Mouse (Mus musculus) urinary bladder, postnatal 25 days (tissue): ENCODE data around the gene Armh3.

Experiments
- DNase-seq: peaks from one replicate; pipeline ENCODE4 v3.0.0; 2022; ENCODE audit warnings: low spot score

Armh3 gene

GRCm38 (mm10) chr19:45908246-45908645 lies 90.0 kb downstream of the Armh3 start:
- no peak for DNase-seq

GRCm38 (mm10) chr19:45907416-45907815 lies 90.9 kb downstream of the Armh3 start:
- DNase-seq, result no peak

DNA sequence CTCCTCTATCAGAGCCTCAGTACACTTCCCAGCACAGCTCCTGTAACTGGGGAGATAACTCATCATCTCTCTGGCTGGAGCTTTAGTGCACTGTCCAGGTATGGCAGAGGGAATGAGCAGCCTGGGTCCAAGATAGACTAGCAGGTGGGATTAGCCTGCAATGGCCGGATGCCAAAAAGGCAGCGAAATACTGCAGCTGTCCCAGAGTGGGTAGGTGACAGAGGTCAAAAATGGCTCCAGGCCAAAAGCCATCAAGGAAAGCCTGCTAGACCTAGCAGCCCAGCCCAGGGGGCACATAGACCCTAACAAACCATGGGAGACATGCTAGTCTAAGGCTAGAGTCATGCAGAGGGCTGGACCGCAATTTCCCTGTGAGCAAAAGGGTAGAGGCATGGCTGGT lies 94.4 kb downstream of the Armh3 start:
- no peak for DNase-seq

DNA sequence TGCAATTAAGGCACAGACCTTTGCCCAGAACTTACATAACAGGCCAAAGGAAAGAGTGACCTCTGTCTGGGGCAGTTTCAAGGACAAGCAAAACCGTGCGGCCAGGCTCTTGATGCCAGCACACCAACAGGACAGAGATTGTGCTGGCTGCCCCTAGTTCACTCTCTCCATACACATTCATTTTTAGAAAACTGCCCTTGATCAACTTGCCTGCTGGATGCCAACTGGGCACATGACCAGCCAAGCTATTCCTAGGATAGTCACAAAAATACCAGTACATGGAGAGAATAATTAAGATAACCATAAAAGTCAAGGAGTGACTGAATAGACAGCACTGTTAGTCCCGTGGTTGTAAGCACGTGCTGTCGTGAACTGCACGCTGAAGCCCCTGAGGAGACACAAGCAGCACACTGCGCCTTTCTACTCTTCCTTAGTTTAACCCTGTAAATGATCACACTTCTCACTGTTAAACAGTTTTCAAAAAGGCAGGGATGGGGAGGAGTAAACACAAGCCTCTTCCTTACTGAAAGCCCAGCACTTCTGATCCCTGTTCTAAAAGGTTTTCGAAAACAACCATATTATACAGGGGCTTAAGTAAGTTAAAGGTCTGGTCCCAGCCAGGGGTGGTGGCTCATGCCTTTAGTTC lies 95.8 kb downstream of the Armh3 start:
- no peak for DNase-seq

GRCm38 (mm10) chr19:45900836-45901235 lies 97.5 kb downstream of the Armh3 start:
- no peak for DNase-seq

GRCm38 (mm10) chr19:45895726-45896125 lies 102.6 kb downstream of the Armh3 start:
- no peak for DNase-seq

GRCm38 (mm10) chr19:45882056-45882455 lies 116.2 kb downstream of the Armh3 start:
- no peak for DNase-seq

- no peak for DNase-seq
These were observed 125.0 kb downstream of the Armh3 start for GRCm38 (mm10) chr19:45873320-45873719.

DNA sequence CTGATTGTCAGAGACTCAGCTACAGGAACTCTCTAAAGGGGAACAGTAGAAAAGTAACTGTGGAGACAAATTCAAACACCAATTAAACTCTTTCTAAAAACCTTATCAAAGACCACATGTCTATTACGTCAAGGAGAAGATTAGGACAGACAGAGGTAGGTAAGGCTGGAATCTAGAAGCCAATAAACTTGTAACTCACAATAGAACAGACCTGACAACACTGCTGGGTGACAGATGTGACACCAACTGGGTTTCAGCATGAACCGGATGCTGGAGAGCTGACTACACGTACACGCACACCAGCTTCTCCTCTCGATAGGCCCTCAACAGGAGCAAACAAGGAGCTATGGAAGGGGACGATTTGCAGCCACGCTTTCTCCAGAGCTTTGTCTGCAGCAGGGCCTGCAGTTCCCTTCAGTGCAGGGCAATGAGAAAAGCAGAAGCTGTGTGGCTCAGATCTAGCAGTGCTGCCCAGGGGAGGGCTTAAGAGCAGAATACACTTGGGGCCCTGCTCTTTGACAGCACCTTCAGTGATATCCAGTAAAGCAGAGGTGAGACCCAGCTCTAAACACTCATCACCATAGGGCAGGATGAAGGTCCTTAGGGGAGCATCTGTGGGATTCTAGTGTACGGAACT lies 142.9 kb downstream of the Armh3 start:
- no peak for DNase-seq

DNA sequence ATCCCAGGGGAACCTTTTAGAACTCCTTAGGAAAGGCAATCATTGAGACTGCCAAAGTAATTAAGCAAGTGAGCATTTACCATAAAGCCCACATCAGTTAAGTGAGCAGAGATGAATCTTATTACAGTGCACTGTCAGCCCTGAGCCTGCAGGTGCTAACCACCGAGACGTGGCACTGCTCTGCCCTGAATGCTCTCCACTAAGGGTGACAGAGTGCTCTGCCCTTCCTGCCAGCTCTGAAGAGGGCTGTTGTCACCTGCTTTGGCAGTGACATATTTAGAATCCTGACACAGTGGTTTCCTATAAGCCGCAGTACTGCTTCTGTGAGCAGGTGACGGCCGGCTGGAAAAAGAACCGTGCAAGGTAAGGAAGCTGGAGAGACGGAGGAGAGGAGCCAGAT lies 143.8 kb downstream of the Armh3 start:
- no peak for DNase-seq

GRCm38 (mm10) chr19:45847733-45848093 lies 150.6 kb downstream of the Armh3 start:
- DNase-seq, result no peak

DNA sequence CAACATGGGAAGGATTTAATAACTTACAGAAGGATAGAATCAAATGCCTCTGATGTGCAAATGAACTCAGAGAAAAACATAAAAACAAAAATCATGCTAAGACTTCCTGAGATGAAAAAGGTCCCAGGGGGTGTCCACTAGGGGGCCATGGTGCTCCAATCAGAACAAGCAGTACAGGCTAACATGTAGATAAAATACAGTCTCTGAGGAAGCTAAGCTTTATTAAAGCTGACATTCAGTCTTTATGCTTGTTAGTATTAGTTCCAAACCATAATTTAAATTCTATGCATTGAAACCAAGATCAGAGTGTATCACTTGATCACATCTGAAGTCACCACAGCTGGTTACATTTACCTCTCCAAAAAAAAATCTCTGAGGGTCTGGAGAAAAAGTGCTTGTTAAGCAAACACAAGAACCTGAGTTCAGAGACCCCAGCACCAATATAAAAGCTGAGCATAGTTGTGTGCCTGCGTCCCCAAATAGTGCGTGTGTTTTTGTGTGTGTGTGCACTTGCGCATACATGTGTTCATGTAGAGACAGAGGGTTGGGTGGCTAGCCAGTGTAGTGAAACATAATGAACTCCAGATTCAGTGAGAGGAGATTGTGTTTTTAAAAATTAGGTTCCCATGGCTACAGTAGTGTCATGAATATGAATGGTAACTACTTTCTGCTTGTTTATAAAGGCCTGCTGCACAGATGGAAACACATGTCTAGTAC lies 151.1 kb downstream of the Armh3 start:
- DNase-seq, result no peak

- no peak for DNase-seq
These were observed 154.1 kb downstream of the Armh3 start for GRCm38 (mm10) chr19:45844209-45844608.

GRCm38 (mm10) chr19:45843424-45843823 lies 154.9 kb downstream of the Armh3 start:
- DNase-seq, result no peak

- no peak for DNase-seq
These were observed 161.0 kb downstream of the Armh3 start for GRCm38 (mm10) chr19:45837050-45837994.

DNA sequence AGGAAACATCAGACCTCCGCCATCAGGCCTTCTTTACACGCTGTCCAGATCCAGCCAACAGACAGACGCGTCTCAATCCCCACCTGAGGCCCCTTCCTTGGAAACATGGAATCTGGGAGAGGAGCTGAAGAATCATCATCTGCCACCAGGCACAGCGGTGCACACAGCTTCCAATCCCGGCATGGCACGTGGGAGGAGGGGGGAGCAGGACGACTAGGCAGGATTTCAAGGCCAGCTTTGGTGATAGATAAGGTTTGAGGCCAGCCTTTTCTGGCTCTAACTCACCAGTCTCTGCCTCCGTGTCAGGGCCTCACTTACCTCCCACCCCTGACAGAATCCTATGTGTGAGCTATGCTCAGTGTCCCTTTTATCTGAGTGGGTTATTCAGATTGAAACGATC lies 162.8 kb downstream of the Armh3 start:
- DNase-seq, result no peak

GRCm38 (mm10) chr19:45833665-45834064 lies 164.6 kb downstream of the Armh3 start:
- no peak for DNase-seq

- no peak for DNase-seq
These were observed 167.6 kb downstream of the Armh3 start for GRCm38 (mm10) chr19:45830679-45831078.

DNA sequence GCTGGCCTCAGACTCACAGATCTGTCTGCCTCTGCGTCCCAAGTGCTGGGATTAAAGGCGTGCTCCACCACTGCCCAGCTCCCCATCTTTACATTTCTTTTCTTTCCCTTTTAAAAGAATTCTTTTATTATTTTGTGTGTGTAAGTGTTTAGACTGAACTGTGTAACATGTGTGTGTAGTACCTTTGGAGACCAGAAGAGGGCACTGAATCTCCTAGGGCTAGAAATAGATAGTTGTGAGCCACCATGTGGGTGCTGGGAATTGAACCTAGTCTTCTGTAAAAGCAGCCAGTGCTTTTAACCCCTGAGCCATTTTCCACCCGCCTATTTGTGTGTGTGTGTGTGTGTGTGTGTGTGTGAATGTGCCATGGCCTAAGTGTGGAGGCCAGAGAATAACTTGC lies 170.6 kb downstream of the Armh3 start:
- DNase-seq, result no peak

GRCm38 (mm10) chr19:45827125-45827524 lies 171.2 kb downstream of the Armh3 start:
- DNase-seq, result no peak

- DNase-seq, result no peak
These were observed 172.1 kb downstream of the Armh3 start for GRCm38 (mm10) chr19:45826146-45826545.

DNA sequence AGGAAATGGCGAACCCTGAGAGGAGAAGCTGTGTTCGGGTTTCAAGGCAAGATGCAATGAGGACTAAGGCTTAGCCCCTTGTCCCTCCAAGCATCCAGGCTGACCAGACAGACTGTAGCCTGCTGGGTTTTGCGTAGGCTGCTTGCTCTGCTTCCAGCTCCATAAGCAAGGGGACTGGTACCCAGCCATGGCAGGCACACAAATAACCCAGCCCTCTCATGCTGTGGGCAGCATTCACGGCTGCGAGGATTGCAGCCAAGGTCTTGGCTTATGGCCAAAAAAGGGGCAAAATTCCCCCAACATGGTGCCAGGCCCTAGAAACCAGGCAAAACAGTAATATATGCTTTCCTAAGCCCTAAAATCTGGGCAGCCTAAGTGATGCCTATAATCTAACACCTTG lies 176.5 kb downstream of the Armh3 start:
- no peak for DNase-seq
